Mouse (Mus musculus): ENCODE data around the gene Dbp. TPM values are rescaled to one million over a fixed set of nuclear protein-coding genes. Genes with fewer than 3 reads are reported as not detected.

Gene Dbp
- polyA plus RNA-seq, 1 experiment from 2014 or later, result 3.2 TPM

GRCm38 (mm10) chr7:45726419-45726818 is 21.5 kb downstream of the Dbp start:
- ATAC-seq, result no peak
- H3K36me3 ChIP-seq (ENCODE audit: control insufficient read depth, insufficient read depth, low read length), result peaks cover 14% of the 10 kb centered on the region

GRCm38 (mm10) chr7:45727625-45728024 is 22.7 kb downstream of the Dbp start:
- H3K27ac ChIP-seq (ENCODE audit: low read depth, low read length), result no peak overlapping the region
- no peaks in the 10 kb centered on the region for H3K27me3 ChIP-seq (replicated peaks; ENCODE audit: control insufficient read depth, insufficient read depth, low read length)
- WGBS, result 90% methylated on average over 3 of the region's 3 CpGs
- ATAC-seq, result no peak
- no peak overlapping the region for H3K4me2 ChIP-seq (ENCODE audit: low read length)
- H3K4me3 ChIP-seq (ENCODE audit: low read length), result no peak overlapping the region
- H3K9me3 ChIP-seq (ENCODE audit: control insufficient read depth, low read length), result no peaks in the 10 kb centered on the region
- H3K4me1 ChIP-seq (ENCODE audit: control insufficient read depth, insufficient read depth, low read depth, low read length), result no peaks in the 10 kb centered on the region
- H3K9ac ChIP-seq (ENCODE audit: low read depth, low read length), result no peak overlapping the region
- peaks cover 12% of the 10 kb centered on the region for H3K36me3 ChIP-seq (ENCODE audit: control insufficient read depth, insufficient read depth, low read length)

More at GRCm38 (mm10) chr7:45726419-45726818, 21.5 kb downstream of the Dbp start:
- Histone ChIP-seq H3K27ac (ENCODE audit: low read depth, low read length) (no peak overlapping the region), H3K4me1 (ENCODE audit: control insufficient read depth, insufficient read depth, low read depth, low read length) (no peaks in the 10 kb centered on the region), H3K4me2 (ENCODE audit: low read length) (no peak overlapping the region), H3K27me3 (replicated peaks; ENCODE audit: control insufficient read depth, insufficient read depth, low read length) (no peaks in the 10 kb centered on the region), H3K9me3 (ENCODE audit: control insufficient read depth, low read length) (no peaks in the 10 kb centered on the region), H3K4me3 (ENCODE audit: low read length) (no peak overlapping the region), H3K9ac (ENCODE audit: low read depth, low read length) (no peak overlapping the region)
- 94% methylated on average over 10 of the region's 10 CpGs for WGBS

GRCm38 (mm10) chr7:45730727-45731431 is 26.0 kb downstream of the Dbp start:
- Histone ChIP-seq H3K4me1 (ENCODE audit: control insufficient read depth, insufficient read depth, low read depth, low read length) (no peaks in the 10 kb centered on the region), H3K9ac (ENCODE audit: low read depth, low read length) (no peak overlapping the region), H3K4me2 (ENCODE audit: low read length) (no peak overlapping the region), H3K9me3 (ENCODE audit: control insufficient read depth, low read length) (no peaks in the 10 kb centered on the region), H3K27me3 (replicated peaks; ENCODE audit: control insufficient read depth, insufficient read depth, low read length) (no peaks in the 10 kb centered on the region), H3K36me3 (ENCODE audit: control insufficient read depth, insufficient read depth, low read length) (0 out of 2 replicates have a peak, but pooled peaks cover 2% of the 10 kb centered on the region), H3K4me3 (ENCODE audit: low read length) (no peak overlapping the region), H3K27ac (ENCODE audit: low read depth, low read length) (no peak overlapping the region)
- WGBS, result 17% methylated on average over 16 of the region's 16 CpGs
- ATAC-seq, result no peak

GRCm38 (mm10) chr7:45733477-45733876 is 28.6 kb downstream of the Dbp start:
- no peaks in the 10 kb centered on the region for H3K9me3 ChIP-seq (ENCODE audit: control insufficient read depth, low read length)
- WGBS, result 87% methylated on average over 5 of the region's 5 CpGs

GRCm38 (mm10) chr7:45739162-45739763 is 34.4 kb downstream of the Dbp start:
- WGBS, result 8% methylated on average over 9 of the region's 9 CpGs
- peak; percentile 92 for ATAC-seq
- Histone ChIP-seq H3K27ac (ENCODE audit: low read depth, low read length) (no peak overlapping the region), H3K9me3 (ENCODE audit: control insufficient read depth, low read length) (no peaks in the 10 kb centered on the region), H3K4me1 (ENCODE audit: control insufficient read depth, insufficient read depth, low read depth, low read length) (no peaks in the 10 kb centered on the region), H3K9ac (ENCODE audit: low read depth, low read length) (no peak overlapping the region), H3K4me2 (ENCODE audit: low read length) (no peak overlapping the region), H3K27me3 (replicated peaks; ENCODE audit: control insufficient read depth, insufficient read depth, low read length) (no peaks in the 10 kb centered on the region), H3K36me3 (ENCODE audit: control insufficient read depth, insufficient read depth, low read length) (no peaks in the 10 kb centered on the region), H3K4me3 (ENCODE audit: low read length) (no peak overlapping the region)

More at GRCm38 (mm10) chr7:45733477-45733876, 28.6 kb downstream of the Dbp start:
- ATAC-seq, result no peak
- H3K4me1 ChIP-seq (ENCODE audit: control insufficient read depth, insufficient read depth, low read depth, low read length), result no peaks in the 10 kb centered on the region
- H3K4me2 ChIP-seq (ENCODE audit: low read length), result no peak overlapping the region
- no peaks in the 10 kb centered on the region for H3K27me3 ChIP-seq (replicated peaks; ENCODE audit: control insufficient read depth, insufficient read depth, low read length)
- no peak overlapping the region for H3K4me3 ChIP-seq (ENCODE audit: low read length)
- H3K36me3 ChIP-seq (ENCODE audit: control insufficient read depth, insufficient read depth, low read length), result no peaks in the 10 kb centered on the region
- no peak overlapping the region for H3K27ac ChIP-seq (ENCODE audit: low read depth, low read length)
- no peak overlapping the region for H3K9ac ChIP-seq (ENCODE audit: low read depth, low read length)

GRCm38 (mm10) chr7:45739820-45740219 is 34.9 kb downstream of the Dbp start:
- H3K36me3 ChIP-seq (ENCODE audit: control insufficient read depth, insufficient read depth, low read length), result no peaks in the 10 kb centered on the region
- H3K4me3 ChIP-seq (ENCODE audit: low read length), result no peak overlapping the region
- WGBS, result 71% methylated on average over 10 of the region's 10 CpGs
- no peaks in the 10 kb centered on the region for H3K27me3 ChIP-seq (replicated peaks; ENCODE audit: control insufficient read depth, insufficient read depth, low read length)
- no peak for ATAC-seq
- no peak overlapping the region for H3K9ac ChIP-seq (ENCODE audit: low read depth, low read length)
- H3K4me1 ChIP-seq (ENCODE audit: control insufficient read depth, insufficient read depth, low read depth, low read length), result no peaks in the 10 kb centered on the region
- H3K4me2 ChIP-seq (ENCODE audit: low read length), result no peak overlapping the region
- no peak overlapping the region for H3K27ac ChIP-seq (ENCODE audit: low read depth, low read length)
- no peaks in the 10 kb centered on the region for H3K9me3 ChIP-seq (ENCODE audit: control insufficient read depth, low read length)

- Histone ChIP-seq H3K27ac (ENCODE audit: low read depth, low read length) (no peak overlapping the region), H3K36me3 (ENCODE audit: control insufficient read depth, insufficient read depth, low read length) (no peaks in the 10 kb centered on the region), H3K9me3 (ENCODE audit: control insufficient read depth, low read length) (no peaks in the 10 kb centered on the region), H3K9ac (ENCODE audit: low read depth, low read length) (no peak overlapping the region), H3K4me3 (ENCODE audit: low read length) (no peak overlapping the region), H3K27me3 (replicated peaks; ENCODE audit: control insufficient read depth, insufficient read depth, low read length) (no peaks in the 10 kb centered on the region), H3K4me2 (ENCODE audit: low read length) (no peak overlapping the region), H3K4me1 (ENCODE audit: control insufficient read depth, insufficient read depth, low read depth, low read length) (no peaks in the 10 kb centered on the region)
- 87% methylated on average over 12 of the region's 12 CpGs for WGBS
- ATAC-seq, result no peak
These were observed 36.4 kb downstream of the Dbp start for GRCm38 (mm10) chr7:45741308-45741707.

- Histone ChIP-seq H3K27me3 (replicated peaks; ENCODE audit: control insufficient read depth, insufficient read depth, low read length) (no peaks in the 10 kb centered on the region), H3K4me2 (ENCODE audit: low read length) (peak overlapping the region; percentile 33)
These were observed 36.9 kb downstream of the Dbp start for GRCm38 (mm10) chr7:45741777-45742176.

GRCm38 (mm10) chr7:45742338-45742737 is 37.5 kb downstream of the Dbp start:
- H3K27ac ChIP-seq (ENCODE audit: low read depth, low read length), result no peak overlapping the region
- H3K4me1 ChIP-seq (ENCODE audit: control insufficient read depth, insufficient read depth, low read depth, low read length), result no peaks in the 10 kb centered on the region
- no peaks in the 10 kb centered on the region for H3K27me3 ChIP-seq (replicated peaks; ENCODE audit: control insufficient read depth, insufficient read depth, low read length)
- H3K9ac ChIP-seq (ENCODE audit: low read depth, low read length), result no peak overlapping the region
- H3K9me3 ChIP-seq (ENCODE audit: control insufficient read depth, low read length), result no peaks in the 10 kb centered on the region
- no peaks in the 10 kb centered on the region for H3K36me3 ChIP-seq (ENCODE audit: control insufficient read depth, insufficient read depth, low read length)
- WGBS, result 31% methylated on average over 19 of the region's 19 CpGs
- no peak for ATAC-seq
- no peak overlapping the region for H3K4me3 ChIP-seq (ENCODE audit: low read length)
- H3K4me2 ChIP-seq (ENCODE audit: low read length), result peak overlapping the region; percentile 33

More at GRCm38 (mm10) chr7:45741777-45742176, 36.9 kb downstream of the Dbp start:
- H3K4me3 ChIP-seq (ENCODE audit: low read length), result peak overlapping the region; percentile 12; the same call in 1 of the 2 replicates
- WGBS, result 34% methylated on average over 11 of the region's 11 CpGs
- no peak for ATAC-seq
- H3K9ac ChIP-seq (ENCODE audit: low read depth, low read length), result no peak overlapping the region
- H3K4me1 ChIP-seq (ENCODE audit: control insufficient read depth, insufficient read depth, low read depth, low read length), result no peaks in the 10 kb centered on the region
- H3K27ac ChIP-seq (ENCODE audit: low read depth, low read length), result no peak overlapping the region
- no peaks in the 10 kb centered on the region for H3K9me3 ChIP-seq (ENCODE audit: control insufficient read depth, low read length)
- H3K36me3 ChIP-seq (ENCODE audit: control insufficient read depth, insufficient read depth, low read length), result no peaks in the 10 kb centered on the region
